Mouse (Mus musculus) midbrain, embryonic 11.5 days (tissue): ENCODE data around the gene Plch2. TPM values are rescaled to one million over a fixed set of nuclear protein-coding genes. Genes with fewer than 3 reads are reported as not detected.
A peak's percentile ranks its signal among the peaks of the same experiment; 100 is the strongest.

Experiments
- ATAC-seq: fragments of 200-750 bp; cut with Nextera tagmentation; 2 replicates; pipeline ENCODE4 v1.8.0; 2017; ENCODE audit warnings: moderate TSS enrichment, moderate library complexity; ENCODE audit not compliant: low FRiP score
- DNase-seq: peaks from one replicate; pipeline ENCODE4 v3.0.0; 2015; ENCODE audit warnings: low spot score; ENCODE audit errors: missing footprints
- H3K27ac ChIP-seq: fragments of 300-500 bp; sonication (generic); 2 replicates; pipeline ENCODE4 v1.5.1; 2014; ENCODE audit warnings: low read depth, low read length
- H3K27me3 ChIP-seq: fragments of 300-500 bp; sonication (generic); 2 replicates; pipeline ENCODE4 v1.6.1; 2014; ENCODE audit warnings: mild to moderate bottlenecking, low read length, moderate library complexity, mixed read lengths; ENCODE audit not compliant: control insufficient read depth, insufficient read depth
- H3K36me3 ChIP-seq: fragments of 300-500 bp; sonication (generic); 2 replicates; pipeline ENCODE4 v1.6.1; 2014; ENCODE audit warnings: mild to moderate bottlenecking, low read length, moderate library complexity, mixed read lengths; ENCODE audit not compliant: control insufficient read depth, insufficient read depth
- H3K4me1 ChIP-seq: fragments of 300-500 bp; sonication (generic); 2 replicates; pipeline ENCODE4 v1.6.1; 2014; ENCODE audit warnings: low read length; ENCODE audit not compliant: control insufficient read depth, insufficient read depth
- H3K4me2 ChIP-seq: fragments of 300-500 bp; sonication (generic); 2 replicates; pipeline ENCODE4 v1.6.1; 2014; ENCODE audit warnings: mild to moderate bottlenecking, moderate library complexity
- H3K4me3 ChIP-seq: fragments of 300-500 bp; sonication (generic); 2 replicates; pipeline ENCODE4 v1.5.1; 2014; ENCODE audit warnings: low read depth, low read length
- H3K9ac ChIP-seq: fragments of 300-500 bp; sonication (generic); 2 replicates; pipeline ENCODE4 v1.6.1; 2014; ENCODE audit warnings: low read length
- H3K9me3 ChIP-seq: fragments of 300-500 bp; sonication (generic); 2 replicates; pipeline ENCODE4 v1.6.1; 2016; ENCODE audit warnings: low read length; ENCODE audit not compliant: control insufficient read depth
- WGBS: fragments of 180-500 bp; shearing (Covaris S2); extraction: QIAGEN DNeasy Blood & Tissue Kit; methylation state at CpG from one replicate; pipeline ENCODE4 v1.1.7; 2014; 5-methylcytosine and 5-hydroxymethylcytosine counted together
- polyA plus RNA-seq: library from polyadenylated mRNA; unstranded; fragments of >200 nt; fragmentation: Nextera tagmentation; extraction: Ambion mirVana; gene quantifications from 2 replicates; pipeline ENCODE4 v1.2.1, GENCODE M21; 2014

Plch2 gene
- polyA plus RNA-seq, 1 experiment from 2014 or later = 0.85 TPM

DNA sequence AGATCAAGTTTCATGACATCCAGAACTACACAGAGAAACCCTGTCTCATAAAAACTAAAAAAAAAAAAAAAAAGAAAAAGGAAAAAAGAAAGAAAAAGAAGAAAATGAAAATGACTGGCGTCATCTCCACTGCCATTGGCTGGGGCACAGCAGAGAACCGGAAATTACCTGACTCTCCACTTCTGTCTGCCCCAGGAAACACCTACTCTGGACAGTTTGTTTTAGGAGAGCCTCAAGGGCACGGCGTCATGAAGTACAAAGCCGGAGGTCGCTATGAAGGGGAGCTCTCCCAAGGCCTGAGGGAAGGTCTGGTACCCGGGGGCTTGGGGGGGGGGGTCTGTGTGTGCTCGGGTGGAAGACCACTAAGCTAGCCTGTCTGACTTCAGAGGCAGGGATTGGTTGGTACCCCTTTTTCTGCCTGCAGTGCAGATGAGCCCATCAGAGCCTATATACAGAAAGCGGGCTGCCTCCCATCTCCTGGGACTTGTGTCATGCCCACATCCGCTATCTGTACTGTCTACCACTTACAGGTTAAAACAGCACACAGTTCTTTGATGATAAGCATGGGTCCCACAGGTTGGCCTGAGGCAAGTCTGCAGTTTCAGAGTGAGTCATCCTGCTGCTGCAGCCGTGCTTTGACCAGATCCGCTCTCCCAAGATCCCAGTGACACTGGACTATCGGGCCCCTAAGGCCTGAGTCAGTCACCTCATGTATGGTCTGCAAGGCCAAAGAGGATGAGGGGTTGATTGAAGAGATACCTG, 34.3 kb upstream of the Plch2 start:
- Histone ChIP-seq H3K4me2 (no peak overlapping the region), H3K9ac (no peak overlapping the region), H3K27me3 (no peaks in the 10 kb centered on the region), H3K4me3 (no peak overlapping the region), H3K36me3 (no peaks in the 10 kb centered on the region), H3K9me3 (no peaks in the 10 kb centered on the region), H3K27ac (no peak overlapping the region), H3K4me1 (peaks cover 8% of the 10 kb centered on the region)
- ATAC-seq = no peak
- no peak for DNase-seq
- 96% methylated on average over 13 of the region's 13 CpGs for WGBS

DNA sequence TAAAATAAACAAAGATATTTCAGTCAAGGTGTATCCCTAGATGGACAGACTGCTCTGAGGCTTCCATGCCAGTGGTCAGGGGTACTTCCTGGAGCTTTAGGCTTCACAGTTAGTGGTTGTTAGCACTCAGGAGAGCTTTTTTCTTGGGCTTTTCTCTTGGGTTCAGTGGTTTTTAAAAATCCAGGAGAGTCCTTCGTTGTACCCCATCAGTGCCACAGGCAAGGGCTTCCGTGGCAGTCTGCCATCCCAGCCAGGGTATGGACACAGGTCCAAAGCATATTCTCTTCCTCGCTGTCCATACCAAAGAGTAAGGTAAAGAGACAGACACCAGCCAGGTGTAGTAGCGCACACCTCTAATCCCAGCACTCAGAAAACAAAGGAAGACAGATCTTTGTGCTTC, 33.6 kb upstream of the Plch2 start:
- Histone ChIP-seq H3K9ac (no peak overlapping the region), H3K27me3 (no peaks in the 10 kb centered on the region), H3K27ac (no peak overlapping the region), H3K36me3 (no peaks in the 10 kb centered on the region), H3K4me2 (no peak overlapping the region), H3K4me3 (no peak overlapping the region), H3K9me3 (no peaks in the 10 kb centered on the region), H3K4me1 (peaks cover 11% of the 10 kb centered on the region)
- ATAC-seq (no peak), DNase-seq (no peak)
- WGBS = 95% methylated on average over 4 of the region's 4 CpGs

DNA sequence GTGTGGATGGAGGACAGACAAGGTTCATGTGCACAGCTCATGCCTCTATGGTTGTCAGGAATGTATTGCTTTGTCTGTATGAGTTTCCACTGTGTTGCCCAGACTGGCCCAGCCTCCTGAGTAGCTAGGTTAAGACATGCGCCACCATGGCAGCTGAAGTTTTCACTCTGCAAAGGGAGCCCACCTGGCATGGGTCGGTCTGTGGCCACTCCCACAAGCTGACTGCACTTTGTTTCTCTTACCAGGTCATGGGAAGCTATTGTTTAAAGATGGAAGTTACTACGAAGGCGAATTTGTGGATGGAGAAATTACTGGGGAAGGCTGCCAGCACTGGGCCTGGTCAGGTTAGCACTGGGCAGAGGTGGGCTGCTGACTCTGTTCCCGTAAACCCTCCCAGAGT, 32.7 kb upstream of the Plch2 start:
- Histone ChIP-seq H3K27me3 (no peaks in the 10 kb centered on the region), H3K4me1 (peaks cover 17% of the 10 kb centered on the region), H3K4me2 (no peak overlapping the region), H3K4me3 (no peak overlapping the region), H3K27ac (no peak overlapping the region), H3K9ac (no peak overlapping the region), H3K36me3 (no peaks in the 10 kb centered on the region), H3K9me3 (no peaks in the 10 kb centered on the region)
- DNase-seq = no peak
- no peak for ATAC-seq
- WGBS = 89% methylated on average over 5 of the region's 5 CpGs

DNA sequence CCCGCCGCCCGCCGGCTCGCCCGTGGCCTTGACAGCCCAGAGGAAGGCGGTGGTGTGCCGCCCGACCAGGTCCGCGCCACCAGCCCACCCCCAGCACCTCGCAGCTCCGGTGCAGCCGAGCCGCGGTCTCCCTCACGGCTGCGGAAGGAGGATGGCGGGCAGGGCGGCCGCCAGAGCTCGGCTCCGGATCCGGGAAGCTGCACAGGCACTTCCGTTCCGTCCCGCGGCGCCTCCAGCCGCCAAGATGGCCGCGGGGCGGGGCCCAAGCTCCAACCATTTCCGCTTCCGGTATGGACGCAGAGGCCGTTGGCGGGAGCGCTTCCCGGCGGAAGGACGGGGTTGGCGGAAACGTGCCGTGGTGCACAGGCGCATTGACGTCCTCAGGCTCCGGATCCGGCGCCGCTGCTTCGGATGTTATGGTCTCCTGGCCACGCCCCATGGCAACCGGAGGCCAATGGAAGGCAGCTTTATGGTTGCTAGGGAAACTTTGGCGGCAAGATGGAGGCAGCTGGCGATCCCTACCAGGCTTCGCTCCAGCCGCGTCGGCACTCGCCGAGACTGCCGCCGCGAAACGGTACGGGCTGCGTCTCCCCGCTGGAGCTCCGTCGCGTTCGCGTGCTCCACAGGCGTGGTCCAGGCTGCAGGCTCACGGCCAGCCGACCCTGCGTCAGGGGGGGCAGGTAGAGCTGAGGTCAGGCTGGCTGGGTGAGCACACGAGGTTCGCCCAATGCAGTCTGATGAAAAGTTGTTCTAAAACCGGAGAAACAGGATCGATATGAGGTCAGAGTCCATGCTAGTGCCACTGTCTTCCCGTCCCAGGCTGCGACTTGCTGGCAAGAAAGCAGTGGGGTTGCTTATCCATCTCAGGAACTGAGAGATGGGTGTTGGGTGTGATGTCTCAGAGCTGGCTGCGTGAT, 29.8 kb upstream of the Plch2 start, which contains the start of the genes Rer1 and Morn1:
Rer1 (minus strand) TSS at position 275 of the 917 bp plus-strand sequence.
Morn1 (plus strand) TSS at position 470 of the 917 bp plus-strand sequence.
- Histone ChIP-seq H3K9ac (peak within 1 kb of the TSS; percentile 91), H3K4me3 (peak within 1 kb of the TSS; percentile 97), H3K4me2 (peak within 1 kb of the TSS; percentile 98), H3K27me3 (no peaks in the 10 kb centered on the region), H3K27ac (peak within 1 kb of the TSS; percentile 80), H3K4me1 (peaks cover 17% of the 10 kb centered on the region), H3K36me3 (peaks cover 2% of the 10 kb centered on the region; the same call in 1 of the 2 replicates), H3K9me3 (no peaks in the 10 kb centered on the region)
- under 1% methylated on average over 82 of the region's 85 CpGs for WGBS
- peak; percentile 98 for ATAC-seq
- peak; percentile 100 for DNase-seq

DNA sequence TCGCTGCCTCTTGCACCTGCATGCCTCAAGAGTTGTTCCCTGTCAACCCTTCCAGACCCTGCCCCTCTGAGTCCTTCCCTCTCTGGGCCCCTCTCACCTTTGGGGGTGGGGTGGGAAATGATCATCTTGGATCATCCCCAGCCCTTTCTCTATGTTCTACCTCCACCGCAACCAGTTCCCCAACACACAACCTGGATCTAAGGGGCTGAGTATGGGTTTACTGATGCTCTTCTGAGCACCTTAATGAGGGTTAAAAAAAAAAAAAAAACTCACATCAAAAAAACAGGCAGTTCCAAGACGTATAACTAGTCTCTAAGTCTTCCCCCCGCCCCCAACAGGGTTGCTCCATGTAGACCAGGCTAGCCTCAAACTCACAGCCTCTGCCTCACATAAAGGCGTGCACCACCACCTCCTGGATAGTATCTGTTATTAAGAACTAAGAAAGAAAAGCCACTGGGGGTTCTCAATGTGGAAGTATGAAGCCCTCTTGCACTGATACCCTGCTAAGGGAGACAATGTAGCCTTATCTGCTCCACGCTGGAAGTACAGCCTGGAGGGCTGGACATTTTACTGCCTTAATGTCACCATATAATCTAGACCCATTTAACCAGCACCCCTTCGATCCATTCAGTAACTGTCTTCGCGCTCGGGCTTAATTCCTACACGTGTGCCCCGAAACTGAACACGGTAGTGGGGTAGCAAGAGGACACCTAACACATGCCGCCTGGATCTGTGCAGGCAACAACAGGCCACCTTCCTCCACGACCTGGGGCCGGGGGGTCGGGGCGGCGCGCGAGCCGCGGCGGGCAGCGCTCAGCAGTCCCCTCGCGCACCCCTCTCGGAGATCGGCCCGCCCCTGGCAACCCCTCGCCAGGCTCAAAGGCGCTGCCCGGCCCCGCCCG, 28.9 kb upstream of the Plch2 start:
- 6% methylated on average over 35 of the region's 35 CpGs for WGBS
- Histone ChIP-seq H3K9me3 (no peaks in the 10 kb centered on the region), H3K9ac (peak overlapping the region; percentile 91), H3K27me3 (no peaks in the 10 kb centered on the region), H3K4me3 (peak overlapping the region; percentile 97), H3K4me2 (peak overlapping the region; percentile 87), H3K4me1 (peaks cover 17% of the 10 kb centered on the region), H3K36me3 (peaks cover 4% of the 10 kb centered on the region; the same call in 1 of the 2 replicates), H3K27ac (peak overlapping the region; percentile 80)
- ATAC-seq = no peak
- DNase-seq = no peak

DNA sequence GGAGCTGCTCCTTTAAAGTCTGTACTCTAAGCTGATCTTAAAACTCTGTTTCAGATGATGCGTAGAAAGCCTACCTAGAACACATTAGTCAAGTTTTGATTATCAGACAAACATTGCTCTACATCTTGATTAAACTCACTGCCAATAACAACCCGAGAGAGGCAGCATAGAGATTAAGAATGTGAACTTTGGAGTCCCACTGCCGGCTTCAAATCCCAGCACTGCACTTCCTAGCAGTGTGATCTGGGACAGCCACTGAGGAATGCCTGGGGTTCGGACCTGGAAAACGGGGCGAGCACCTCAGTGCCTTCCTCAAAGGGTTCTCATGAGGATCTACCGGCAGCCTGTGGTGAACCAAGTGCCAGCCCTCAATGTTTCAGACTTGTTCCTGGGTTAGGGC, 27.8 kb upstream of the Plch2 start:
- H3K27me3 ChIP-seq = no peaks in the 10 kb centered on the region
- no peak for DNase-seq
- no peak overlapping the region for H3K9ac ChIP-seq
- H3K4me3 ChIP-seq = no peak overlapping the region
- peaks cover 8% of the 10 kb centered on the region; the same call in 1 of the 2 replicates for H3K36me3 ChIP-seq
- no peak overlapping the region for H3K4me2 ChIP-seq
- H3K4me1 ChIP-seq = peaks cover 17% of the 10 kb centered on the region
- 93% methylated on average over 7 of the region's 7 CpGs for WGBS
- ATAC-seq = no peak
- H3K27ac ChIP-seq = no peak overlapping the region
- no peaks in the 10 kb centered on the region for H3K9me3 ChIP-seq

DNA sequence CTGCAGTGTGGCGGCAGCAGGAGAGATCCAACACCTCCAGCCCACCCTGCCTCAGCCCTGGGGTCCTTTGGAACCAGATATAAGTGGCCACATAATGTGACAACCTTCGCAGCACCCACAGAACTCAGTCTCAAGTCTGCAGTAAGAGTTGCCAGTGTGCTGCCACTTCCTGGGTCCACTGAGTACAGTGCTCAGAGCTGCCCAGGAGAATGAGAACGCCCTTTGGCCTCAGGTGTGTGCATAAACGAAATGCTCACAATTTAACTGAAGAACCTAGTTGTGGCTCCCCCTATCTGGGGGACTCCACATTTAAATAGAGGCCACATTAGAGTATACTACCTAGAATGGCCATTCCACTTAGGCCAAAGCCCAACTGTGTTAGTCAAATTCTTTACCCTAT, 27.0 kb upstream of the Plch2 start:
- Histone ChIP-seq H3K4me1 (peaks cover 17% of the 10 kb centered on the region), H3K9me3 (no peaks in the 10 kb centered on the region), H3K9ac (no peak overlapping the region), H3K4me2 (no peak overlapping the region), H3K27ac (no peak overlapping the region), H3K4me3 (no peak overlapping the region), H3K27me3 (no peaks in the 10 kb centered on the region), H3K36me3 (peaks cover 11% of the 10 kb centered on the region)
- ATAC-seq (no peak), DNase-seq (no peak)
- WGBS = 94% methylated on average over 4 of the region's 4 CpGs

DNA sequence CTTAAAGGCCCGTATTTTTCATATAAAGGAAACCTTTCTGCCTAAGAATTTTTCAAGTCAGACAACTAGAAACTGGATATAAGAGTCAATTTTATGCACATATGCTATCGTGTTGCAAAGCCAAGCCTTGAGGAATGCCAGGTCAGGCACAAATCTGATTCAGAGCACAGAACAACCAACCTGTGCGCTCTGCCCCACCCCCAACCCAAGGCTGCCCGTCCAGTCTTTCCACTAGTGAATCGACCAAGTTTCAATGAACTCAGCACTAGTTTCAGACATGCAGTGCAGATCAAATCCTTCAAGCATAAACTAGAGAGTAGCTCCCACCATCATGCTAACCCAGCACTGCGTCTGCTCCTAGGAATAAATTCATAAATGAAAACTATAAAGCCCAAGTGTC, 23.1 kb upstream of the Plch2 start:
- Histone ChIP-seq H3K4me2 (no peak overlapping the region), H3K9me3 (no peaks in the 10 kb centered on the region), H3K27me3 (no peaks in the 10 kb centered on the region), H3K9ac (no peak overlapping the region), H3K27ac (no peak overlapping the region), H3K4me1 (peaks cover 1% of the 10 kb centered on the region; the same call in 1 of the 2 replicates), H3K4me3 (no peak overlapping the region), H3K36me3 (peaks cover 30% of the 10 kb centered on the region)
- 92% methylated on average over 6 of the region's 6 CpGs for WGBS
- DNase-seq (no peak), ATAC-seq (no peak)
